Mouse (Mus musculus): ENCODE measurements around the gene Capza2. TPM values are rescaled to one million over a fixed set of nuclear protein-coding genes. Genes with fewer than 3 reads are reported as not detected.

Gene Capza2
- polyA plus RNA-seq, 1 experiment from 2014 or later: 212 TPM

GRCm38 (mm10) chr6:17621436-17621835, 14.6 kb upstream of the Capza2 start:
- Histone ChIP-seq H3K4me1 (no peaks in the 10 kb centered on the region), H3K27me3 (no peaks in the 10 kb centered on the region), H3K27ac (no peak overlapping the region), H3K4me2 (no peak overlapping the region), H3K9ac (no peak overlapping the region), H3K4me3 (no peak overlapping the region), H3K9me3 (no peaks in the 10 kb centered on the region), H3K36me3 (no peaks in the 10 kb centered on the region)
- ATAC-seq (ENCODE audit: insufficient number of reproducible peaks, low FRiP score, low TSS enrichment, low read depth): no peak
- 36% methylated on average over 3 of the region's 3 CpGs for WGBS

DNA sequence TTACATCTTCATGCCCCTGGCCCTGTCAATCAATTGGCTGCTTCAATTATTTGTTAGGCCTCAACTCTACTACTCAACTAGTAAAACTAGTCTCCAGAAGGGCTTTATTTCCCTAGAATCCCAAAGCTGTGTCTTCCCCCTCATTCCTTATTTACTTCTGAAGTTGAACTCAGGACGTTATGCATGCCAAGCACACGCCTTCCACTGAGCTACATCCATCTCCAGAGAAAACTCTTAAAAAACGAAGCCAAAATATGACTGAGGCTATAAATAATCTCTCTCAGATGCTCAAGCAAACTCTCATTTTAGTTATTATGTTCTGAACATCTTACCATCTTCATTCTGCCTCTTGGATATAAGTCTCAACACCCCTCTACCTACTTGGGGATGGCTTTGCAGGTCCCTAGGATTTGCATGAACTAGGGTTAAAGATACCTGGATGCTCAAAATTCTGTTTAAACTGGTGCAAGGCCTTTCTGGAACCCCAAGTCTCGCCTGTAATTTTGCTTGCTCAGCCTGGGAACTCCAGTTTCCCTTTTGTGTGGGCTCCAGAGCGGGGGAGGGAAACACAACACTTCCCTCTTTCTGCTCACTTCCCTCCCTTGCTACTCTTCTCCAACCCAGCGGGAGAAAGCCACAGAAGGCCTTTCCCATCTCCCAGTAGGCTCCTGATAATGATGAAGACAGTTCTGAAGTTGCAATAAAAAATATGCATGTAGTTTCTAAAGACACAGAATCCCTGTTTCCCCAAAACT, 7.2 kb upstream of the Capza2 start:
- Histone ChIP-seq H3K36me3 (no peaks in the 10 kb centered on the region), H3K27me3 (no peaks in the 10 kb centered on the region), H3K9me3 (no peaks in the 10 kb centered on the region), H3K27ac (peak overlapping the region; percentile 22; the same call in 1 of the 2 replicates), H3K4me2 (no peak overlapping the region), H3K4me1 (no peaks in the 10 kb centered on the region), H3K9ac (no peak overlapping the region), H3K4me3 (no peak overlapping the region)
- 52% methylated on average over 6 of the region's 6 CpGs for WGBS
- no peak for ATAC-seq (ENCODE audit: insufficient number of reproducible peaks, low FRiP score, low TSS enrichment, low read depth)

GRCm38 (mm10) chr6:17629756-17630155, 6.3 kb upstream of the Capza2 start:
- H3K4me2 ChIP-seq: no peak overlapping the region
- no peak for ATAC-seq (ENCODE audit: insufficient number of reproducible peaks, low FRiP score, low TSS enrichment, low read depth)
- no peak overlapping the region for H3K27ac ChIP-seq
- WGBS: 74% methylated on average over 5 of the region's 5 CpGs
- H3K4me3 ChIP-seq: no peak overlapping the region
- no peak overlapping the region for H3K9ac ChIP-seq
- H3K9me3 ChIP-seq: no peaks in the 10 kb centered on the region
- no peaks in the 10 kb centered on the region for H3K4me1 ChIP-seq
- H3K27me3 ChIP-seq: no peaks in the 10 kb centered on the region
- H3K36me3 ChIP-seq: no peaks in the 10 kb centered on the region

DNA sequence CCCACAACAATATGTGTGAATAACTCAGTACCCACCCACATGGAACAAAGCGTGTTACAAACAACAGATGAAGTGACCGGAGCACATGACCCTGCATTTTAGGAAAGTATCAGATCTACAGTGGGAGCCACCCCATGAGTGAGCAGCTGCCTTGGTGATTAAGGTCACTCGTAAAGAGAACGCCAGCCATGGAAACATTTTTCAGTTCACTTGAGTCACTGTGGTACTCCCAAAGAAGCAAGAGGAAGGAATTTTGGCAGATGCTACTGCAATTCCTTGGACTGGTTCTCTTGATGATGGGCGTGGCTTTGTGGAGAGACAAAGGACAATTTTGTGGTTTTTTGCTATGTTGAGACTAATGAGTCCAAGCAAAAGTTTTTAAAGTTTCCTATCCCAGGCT, 4.4 kb upstream of the Capza2 start:
- Histone ChIP-seq H3K36me3 (no peaks in the 10 kb centered on the region), H3K27me3 (no peaks in the 10 kb centered on the region), H3K4me3 (no peak overlapping the region), H3K4me1 (no peaks in the 10 kb centered on the region), H3K9ac (no peak overlapping the region), H3K4me2 (no peak overlapping the region), H3K9me3 (no peaks in the 10 kb centered on the region), H3K27ac (no peak overlapping the region)
- ATAC-seq (ENCODE audit: insufficient number of reproducible peaks, low FRiP score, low TSS enrichment, low read depth): no peak
- WGBS: 77% methylated on average over 5 of the region's 5 CpGs

GRCm38 (mm10) chr6:17633819-17634218, 2.2 kb upstream of the Capza2 start:
- ATAC-seq (ENCODE audit: insufficient number of reproducible peaks, low FRiP score, low TSS enrichment, low read depth): no peak
- Histone ChIP-seq H3K36me3 (no peaks in the 10 kb centered on the region), H3K9ac (no peak overlapping the region), H3K27me3 (no peaks in the 10 kb centered on the region), H3K4me2 (no peak overlapping the region), H3K27ac (no peak overlapping the region), H3K4me1 (peaks cover 2% of the 10 kb centered on the region; the same call in 1 of the 2 replicates), H3K4me3 (no peak overlapping the region), H3K9me3 (no peaks in the 10 kb centered on the region)
- 63% methylated on average over 3 of the region's 3 CpGs for WGBS

DNA sequence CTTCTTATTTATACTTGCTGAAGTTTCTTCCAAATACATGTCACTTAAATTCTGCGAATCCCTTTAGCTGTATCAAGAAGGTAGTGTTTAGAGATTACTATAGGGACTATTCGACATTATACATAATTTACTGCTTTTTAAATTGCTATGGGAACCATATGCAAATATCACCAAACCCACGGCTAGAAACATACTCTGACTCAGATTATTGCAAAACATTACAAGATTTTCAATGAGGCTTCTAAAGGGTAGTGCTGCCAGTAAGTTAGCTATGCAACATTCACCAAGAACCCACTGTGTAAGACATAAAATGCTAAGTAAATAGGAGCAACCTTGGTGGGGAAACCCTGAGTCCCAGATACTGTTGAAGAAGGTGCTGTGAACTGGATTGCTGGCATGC, 1.0 kb upstream of the Capza2 start:
- no peaks in the 10 kb centered on the region for H3K36me3 ChIP-seq
- no peaks in the 10 kb centered on the region for H3K27me3 ChIP-seq
- no peak overlapping the region for H3K4me3 ChIP-seq
- no peak overlapping the region for H3K4me2 ChIP-seq
- ATAC-seq (ENCODE audit: insufficient number of reproducible peaks, low FRiP score, low TSS enrichment, low read depth): no peak
- H3K27ac ChIP-seq: 0 out of 2 replicates have a peak overlapping the region, but pooled peaks have one; percentile 7
- peaks cover 2% of the 10 kb centered on the region; the same call in 1 of the 2 replicates for H3K4me1 ChIP-seq
- H3K9ac ChIP-seq: no peak overlapping the region
- H3K9me3 ChIP-seq: no peaks in the 10 kb centered on the region
- WGBS: 78% methylated on average over 3 of the region's 3 CpGs

DNA sequence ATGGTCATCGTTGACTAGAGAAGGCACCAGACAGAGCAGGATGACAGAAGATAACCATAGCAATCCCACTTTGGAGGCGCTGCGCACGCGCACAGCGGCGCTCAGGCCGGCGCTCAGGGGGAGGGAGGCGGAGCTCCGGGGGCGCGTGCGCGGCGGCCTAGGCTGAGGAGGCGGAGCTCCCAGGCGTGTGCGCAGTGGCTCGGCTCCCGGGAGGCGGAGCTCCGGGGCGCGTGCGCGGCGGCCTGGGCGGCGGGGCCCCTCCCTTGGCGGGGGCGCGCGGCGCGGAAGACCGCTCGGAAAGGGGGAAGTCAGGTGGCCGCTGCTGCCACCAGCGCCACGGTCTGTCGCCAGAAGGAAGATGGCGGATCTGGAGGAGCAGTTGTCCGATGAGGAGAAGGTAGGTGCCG, 733 bp downstream of the Capza2 start:
- H3K27me3 ChIP-seq: no peaks in the 10 kb centered on the region
- peak overlapping the region; percentile 81 for H3K4me3 ChIP-seq
- H3K36me3 ChIP-seq: no peaks in the 10 kb centered on the region
- peak overlapping the region; percentile 57 for H3K4me2 ChIP-seq
- H3K9me3 ChIP-seq: no peaks in the 10 kb centered on the region
- peak; percentile 96 for ATAC-seq (ENCODE audit: insufficient number of reproducible peaks, low FRiP score, low TSS enrichment, low read depth)
- peak overlapping the region; percentile 94 for H3K27ac ChIP-seq
- H3K9ac ChIP-seq: peak overlapping the region; percentile 88
- under 1% methylated on average over 37 of the region's 45 CpGs for WGBS
- H3K4me1 ChIP-seq: peaks cover 2% of the 10 kb centered on the region; the same call in 1 of the 2 replicates

DNA sequence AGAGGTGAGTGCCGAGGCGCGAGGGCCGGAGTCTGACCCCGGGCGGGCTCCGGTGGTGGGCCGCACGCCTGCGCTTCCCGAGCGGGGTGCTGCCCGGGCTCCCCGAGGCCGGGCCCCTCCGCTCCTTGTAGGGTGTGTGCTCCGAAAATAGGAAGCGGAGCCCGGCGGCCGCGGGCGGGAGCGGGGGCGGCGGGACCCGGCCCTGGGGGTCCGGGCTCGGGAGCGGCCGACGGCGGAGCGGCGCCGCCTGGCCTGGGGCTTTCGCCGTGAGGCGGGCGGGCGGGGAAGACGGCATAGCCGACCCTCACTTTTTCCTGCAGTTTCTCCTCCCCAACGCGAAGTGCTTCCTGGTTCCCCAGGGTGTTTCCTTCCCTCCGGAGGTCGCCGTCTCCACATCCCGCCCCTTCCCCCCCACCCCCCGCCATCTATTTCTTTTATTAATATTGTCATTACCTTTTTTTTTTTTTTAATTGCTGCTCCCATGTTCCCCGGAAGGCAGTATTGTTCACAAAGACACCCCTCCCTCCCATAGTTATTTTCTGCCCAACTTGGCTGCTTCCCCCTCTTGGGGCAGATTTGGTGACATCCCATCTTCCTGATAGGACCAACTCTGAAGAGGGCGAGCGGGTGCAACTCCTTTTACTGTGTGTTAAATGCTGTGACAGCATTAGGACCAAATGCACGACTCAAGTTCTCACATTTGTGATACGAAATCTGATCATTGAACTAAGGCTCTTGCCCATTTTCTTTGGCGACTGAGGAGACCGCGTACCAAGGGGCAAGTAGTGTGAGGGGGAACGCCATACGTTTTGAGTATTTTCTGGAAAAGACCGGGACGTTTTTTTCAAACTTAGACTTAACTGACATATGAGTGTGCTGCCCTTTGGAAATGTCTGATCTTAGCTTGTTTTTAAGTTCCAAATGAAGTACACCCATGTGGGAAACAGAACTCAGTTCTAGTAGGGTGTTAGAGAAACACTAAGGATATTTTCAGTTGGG, 1.5 kb downstream of the Capza2 start:
- H3K27ac ChIP-seq: peak overlapping the region; percentile 94
- H3K36me3 ChIP-seq: no peaks in the 10 kb centered on the region
- peak overlapping the region; percentile 81 for H3K4me3 ChIP-seq
- H3K9me3 ChIP-seq: no peaks in the 10 kb centered on the region
- peaks cover 2% of the 10 kb centered on the region; the same call in 1 of the 2 replicates for H3K4me1 ChIP-seq
- ATAC-seq (ENCODE audit: insufficient number of reproducible peaks, low FRiP score, low TSS enrichment, low read depth): peak; percentile 83
- WGBS: under 1% methylated on average over 54 of the region's 62 CpGs
- no peaks in the 10 kb centered on the region for H3K27me3 ChIP-seq
- peak overlapping the region; percentile 57 for H3K4me2 ChIP-seq
- H3K9ac ChIP-seq: peak overlapping the region; percentile 88

DNA sequence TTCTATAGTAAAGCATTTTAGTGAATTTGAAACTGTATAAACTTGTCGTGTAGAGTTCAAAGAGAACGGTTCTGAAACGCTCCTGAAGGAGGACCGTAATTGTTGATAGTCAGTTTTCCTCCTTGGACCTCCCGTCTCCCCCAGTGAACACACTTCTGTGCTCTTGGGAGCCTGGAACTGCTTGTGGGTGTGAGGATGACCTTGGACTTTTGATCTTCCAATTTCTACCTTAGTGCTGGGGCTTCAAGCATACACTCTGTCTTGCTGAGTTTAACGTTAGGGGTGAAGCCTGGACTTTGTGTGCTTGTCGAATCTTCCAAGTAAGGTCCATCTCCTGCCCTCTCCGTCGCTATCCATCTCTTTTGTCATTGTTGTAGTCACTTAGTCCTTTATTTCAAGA, 4.0 kb downstream of the Capza2 start:
- no peaks in the 10 kb centered on the region for H3K27me3 ChIP-seq
- no peaks in the 10 kb centered on the region for H3K9me3 ChIP-seq
- H3K4me2 ChIP-seq: no peak overlapping the region
- WGBS: 84% methylated on average over 9 of the region's 9 CpGs
- no peak overlapping the region for H3K9ac ChIP-seq
- H3K4me1 ChIP-seq: peaks cover 2% of the 10 kb centered on the region; the same call in 1 of the 2 replicates
- no peaks in the 10 kb centered on the region for H3K36me3 ChIP-seq
- no peak overlapping the region for H3K4me3 ChIP-seq
- H3K27ac ChIP-seq: no peak overlapping the region
- no peak for ATAC-seq (ENCODE audit: insufficient number of reproducible peaks, low FRiP score, low TSS enrichment, low read depth)

- Histone ChIP-seq H3K4me1 (peaks cover 12% of the 10 kb centered on the region; the same call in 1 of the 2 replicates), H3K36me3 (no peaks in the 10 kb centered on the region), H3K9me3 (no peaks in the 10 kb centered on the region), H3K27ac (no peak overlapping the region), H3K9ac (no peak overlapping the region), H3K4me3 (no peak overlapping the region), H3K4me2 (no peak overlapping the region), H3K27me3 (no peaks in the 10 kb centered on the region)
- 62% methylated on average over 3 of the region's 3 CpGs for WGBS
- no peak for ATAC-seq (ENCODE audit: insufficient number of reproducible peaks, low FRiP score, low TSS enrichment, low read depth)
These were observed 6.7 kb downstream of the Capza2 start for GRCm38 (mm10) chr6:17642739-17643138.

- Histone ChIP-seq H3K36me3 (peaks cover 15% of the 10 kb centered on the region), H3K9ac (no peak overlapping the region), H3K27ac (peak overlapping the region; percentile 38; the same call in 1 of the 2 replicates), H3K4me1 (peaks cover 10% of the 10 kb centered on the region; the same call in 1 of the 2 replicates), H3K4me2 (no peak overlapping the region), H3K4me3 (no peak overlapping the region), H3K9me3 (no peaks in the 10 kb centered on the region), H3K27me3 (no peaks in the 10 kb centered on the region)
- 38% methylated on average over 3 of the region's 3 CpGs for WGBS
- no peak for ATAC-seq (ENCODE audit: insufficient number of reproducible peaks, low FRiP score, low TSS enrichment, low read depth)
These were observed 10.1 kb downstream of the Capza2 start for GRCm38 (mm10) chr6:17646107-17646506.

- Histone ChIP-seq H3K9me3 (no peaks in the 10 kb centered on the region), H3K27ac (no peak overlapping the region), H3K9ac (no peak overlapping the region), H3K4me3 (no peak overlapping the region), H3K4me1 (no peaks in the 10 kb centered on the region), H3K27me3 (no peaks in the 10 kb centered on the region), H3K4me2 (no peak overlapping the region), H3K36me3 (peaks cover 32% of the 10 kb centered on the region)
- ATAC-seq (ENCODE audit: insufficient number of reproducible peaks, low FRiP score, low TSS enrichment, low read depth): no peak
- 84% methylated on average over 2 of the region's 2 CpGs for WGBS
These were observed 16.1 kb downstream of the Capza2 start for GRCm38 (mm10) chr6:17652132-17652531.

Data from limb, embryonic 15.5 days (tissue).